Mouse (Mus musculus): ENCODE results near the gene Gstm1. TPM values are rescaled to one million over a fixed set of nuclear protein-coding genes. Genes with fewer than 3 reads are reported as not detected.
"Not testable (repeated sequence)": the region's sequence is repeated elsewhere in the genome, so short reads cannot be mapped to it uniquely, and the experiment has no call there.

Gstm1 gene
- total RNA-seq, 2 experiments from 2014 or later: 237 to 250 TPM

DNA sequence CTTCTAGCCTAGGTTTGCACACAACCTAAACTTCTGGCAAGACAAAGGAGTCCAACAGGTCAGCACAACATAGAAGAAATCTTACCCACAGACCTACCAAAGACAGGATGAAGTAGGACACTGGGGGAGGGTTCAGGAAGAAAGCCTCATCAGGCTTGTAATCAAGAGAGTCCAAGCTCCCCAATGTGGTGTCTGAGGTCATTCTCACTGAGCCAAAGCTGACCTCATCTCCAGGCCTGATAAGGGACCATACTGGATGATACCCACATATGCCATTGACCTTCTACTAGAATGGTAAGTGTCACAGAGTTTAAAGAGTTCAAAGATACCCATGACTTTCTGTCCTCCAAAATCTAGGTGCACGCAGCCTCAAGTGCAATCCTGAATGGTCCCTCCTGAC lies 43.5 kb downstream of the Gstm1 start:
- no peak for DNase-seq (ENCODE audit: low spot score in 2 of 2)
- intact Hi-C loops (cut with DNase I): no loop called here

DNA sequence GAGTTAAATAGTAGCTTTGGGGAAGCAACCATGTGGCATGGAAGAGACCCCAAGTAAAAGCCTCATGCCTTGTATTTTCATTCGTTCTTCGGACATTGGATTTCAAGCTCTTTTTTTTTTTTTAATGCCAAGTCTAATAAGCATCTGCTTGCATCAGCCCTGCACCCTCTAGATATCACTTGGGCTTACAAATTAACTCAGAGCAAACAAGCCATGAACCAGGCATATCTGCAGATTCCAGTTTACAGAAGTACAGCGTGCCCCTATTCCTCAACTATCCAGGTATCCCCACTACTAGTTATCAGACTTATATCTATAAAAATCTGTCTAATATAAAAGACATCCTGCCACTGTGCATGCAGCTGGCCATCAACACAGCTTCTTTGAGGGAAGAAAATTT lies 45.7 kb downstream of the Gstm1 start:
- DNase-seq (ENCODE audit: low spot score in 2 of 2): no peak
- intact Hi-C loops (cut with DNase I): no loop called here

DNA sequence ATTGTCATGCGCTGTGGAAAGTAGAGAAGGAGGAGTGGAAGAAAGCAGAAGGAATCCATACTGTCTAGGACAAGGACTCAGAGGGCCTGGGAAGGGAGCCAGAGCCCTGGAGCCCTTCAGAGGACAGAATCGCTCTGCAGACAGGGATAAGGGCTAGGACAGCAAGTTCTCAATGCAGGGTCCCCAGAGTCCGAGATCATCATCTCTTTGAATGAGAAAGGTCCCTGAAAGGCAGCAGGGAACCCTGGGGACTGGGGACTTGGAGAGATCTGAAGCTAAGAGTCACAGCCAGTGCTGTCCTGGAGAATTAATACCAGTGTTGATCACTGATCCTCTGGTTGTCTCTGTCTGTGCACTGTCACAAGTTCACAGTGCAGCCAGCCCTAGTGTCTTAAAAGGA lies 46.7 kb downstream of the Gstm1 start:
- DNase-seq (ENCODE audit: low spot score in 2 of 2); intact Hi-C loops (cut with DNase I): not testable (repeated sequence)

DNA sequence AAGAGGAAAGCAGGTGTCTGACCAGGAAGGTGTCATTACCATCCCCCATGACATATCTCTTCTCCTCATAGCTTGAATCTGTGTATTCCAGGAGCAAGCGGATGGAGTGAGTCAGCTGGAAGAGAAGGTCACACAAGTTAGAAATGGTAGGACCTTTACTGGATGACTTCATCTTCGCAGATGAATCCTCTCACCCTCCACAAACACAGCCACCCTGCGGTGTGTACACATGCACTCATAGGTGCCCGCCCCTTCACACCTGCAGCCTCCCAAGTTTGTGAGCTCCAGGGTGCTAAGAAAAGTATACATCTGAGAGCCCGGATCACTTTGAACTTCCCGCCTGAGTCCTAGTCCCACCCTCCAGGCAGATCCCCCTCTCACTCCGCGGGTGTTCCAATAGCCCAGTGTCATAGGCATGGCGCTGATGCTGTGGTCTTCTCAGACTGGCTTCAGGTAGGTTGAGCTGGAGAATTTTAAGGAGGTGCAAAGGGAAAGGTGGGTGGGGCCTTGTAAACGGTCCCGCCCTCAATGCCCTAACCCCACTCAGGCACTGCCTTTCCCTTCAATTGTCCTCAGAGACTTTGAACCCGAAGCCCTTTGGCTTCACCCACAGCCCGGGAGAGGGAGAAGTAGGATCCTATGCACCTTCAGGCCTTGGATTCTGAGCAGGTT lies 48.9 kb downstream of the Gstm1 start, which contains the start of gene Gstm3:
Gene Gstm3, minus strand, starts transcription at position 560 of the 672 bp plus-strand sequence.
- intact Hi-C loops (cut with DNase I): no loop called here
- no peak for DNase-seq (ENCODE audit: low spot score in 2 of 2)

DNA sequence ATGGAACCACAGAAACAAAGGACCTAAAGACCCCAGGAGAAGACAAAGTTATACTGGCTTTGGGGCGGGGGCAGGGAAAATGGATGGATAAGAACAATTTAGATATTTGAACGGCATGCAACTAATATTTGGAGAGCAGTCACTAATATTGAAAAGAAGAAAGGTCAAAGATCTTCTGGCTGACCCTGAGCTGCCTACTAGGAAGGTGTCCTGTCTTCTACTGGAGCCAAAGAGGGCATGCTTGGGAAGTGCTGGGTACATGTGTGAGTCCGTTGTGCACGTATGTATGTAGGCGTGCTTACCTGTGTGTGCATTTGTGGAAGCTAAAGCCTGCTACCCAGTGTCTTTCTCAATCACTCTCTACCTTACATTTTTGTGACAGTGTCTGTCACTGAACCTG lies 51.1 kb downstream of the Gstm1 start:
- no peak for DNase-seq (ENCODE audit: low spot score in 2 of 2)
- intact Hi-C loops (cut with DNase I): no loop called here

DNA sequence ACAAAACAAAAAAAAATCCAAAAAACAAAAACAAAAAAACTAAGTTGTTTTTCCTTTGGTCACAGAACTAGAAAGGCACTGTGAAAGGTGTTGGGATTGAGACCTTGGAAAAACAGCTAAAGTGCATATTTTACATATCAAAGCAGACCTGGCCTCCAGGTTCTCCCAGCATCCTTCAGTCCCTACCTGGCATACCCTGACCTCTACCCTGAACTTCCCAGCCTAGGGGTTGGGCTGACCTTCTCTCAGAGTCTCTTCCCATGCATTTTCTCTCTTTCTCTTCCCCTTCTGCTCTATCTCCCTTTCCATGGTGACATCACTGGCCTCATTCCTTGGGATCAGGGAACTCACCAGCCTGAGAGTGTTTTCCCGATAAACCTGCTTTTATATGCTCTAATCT lies 52.2 kb downstream of the Gstm1 start:
- no peak for DNase-seq (ENCODE audit: low spot score in 2 of 2)
- intact Hi-C loops (cut with DNase I): no loop called here

DNA sequence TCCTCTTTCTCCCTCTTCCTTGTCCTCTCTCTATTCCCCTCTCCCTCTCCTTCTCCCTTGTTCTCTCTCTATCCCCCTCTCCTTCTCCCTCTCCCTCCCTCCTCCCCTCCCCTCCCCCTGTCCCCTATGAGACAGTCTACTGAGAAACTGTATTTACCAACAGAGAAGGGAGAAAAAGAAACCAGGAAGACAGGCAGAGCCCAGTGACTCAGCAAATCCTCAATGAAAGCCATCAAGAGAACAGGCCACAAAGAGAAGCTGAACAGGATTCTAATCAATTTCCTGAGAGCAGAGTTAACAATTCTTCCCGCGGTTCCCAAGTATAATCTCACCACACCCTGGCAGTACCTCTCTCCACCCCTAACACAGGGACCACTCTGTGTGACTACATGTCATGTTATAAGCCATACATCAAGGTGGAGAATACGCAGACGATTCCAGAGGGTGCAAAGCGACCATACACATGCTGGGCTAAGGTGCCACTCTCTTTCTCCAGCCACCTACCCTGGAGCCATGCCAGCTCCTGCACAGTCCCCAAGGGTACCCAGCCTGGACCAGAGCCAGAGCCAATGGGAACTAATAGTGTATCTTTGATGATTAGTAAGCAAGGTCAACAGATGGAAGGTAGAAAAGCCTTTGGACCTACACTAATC lies 53.0 kb downstream of the Gstm1 start:
- intact Hi-C loops (cut with DNase I): no loop called here
- DNase-seq (ENCODE audit: low spot score in 2 of 2): no peak

DNA sequence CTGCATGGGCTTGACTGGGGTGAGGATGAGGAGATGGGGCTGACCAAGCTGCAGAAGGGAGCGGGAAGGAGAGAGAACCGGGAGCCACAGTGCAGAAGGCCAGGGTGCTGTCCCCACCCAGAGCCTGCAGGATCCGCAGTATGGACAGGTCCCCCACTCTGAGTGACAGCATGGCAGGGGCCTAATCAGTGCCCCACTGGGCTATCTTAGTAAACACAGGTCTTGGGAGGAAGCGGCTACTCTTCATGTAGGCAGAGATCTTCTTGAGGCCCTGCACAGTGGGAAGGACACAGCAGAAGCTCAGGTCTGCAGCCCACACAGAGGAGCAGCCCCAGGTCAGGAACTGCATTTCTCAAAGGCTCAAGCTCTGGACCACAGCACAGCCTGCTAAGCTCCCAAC lies 53.7 kb downstream of the Gstm1 start:
- DNase-seq (ENCODE audit: low spot score in 2 of 2): no peak
- intact Hi-C loops (cut with DNase I): no loop called here

Other genes starting within 250 kb of the Gstm1 start
- not detected for gene Eps8l3, start 140.7 kb downstream of the Gstm1 start, total RNA-seq (2021)
- 100 to 1,000 TPM; 221 to 262 TPM for gene Gstm5, start 122.2 kb downstream of the Gstm1 start, total RNA-seq (2021)
- 10 to 100 TPM; 81.4 to 92.9 TPM for gene Gstm7, start 86.2 kb downstream of the Gstm1 start, total RNA-seq (2021)
- 1 to 10 TPM; 4.0 to 4.7 TPM for gene Gstm6, start 74.2 kb downstream of the Gstm1 start, total RNA-seq (2021)
- gene Gstm3, start 48.7 kb downstream of the Gstm1 start, total RNA-seq (2021): not detected
- 1 to 10 TPM; 2.6 to 2.9 TPM for gene Gstm2, start 31.5 kb downstream of the Gstm1 start, total RNA-seq (2021)
- 10 to 100 TPM in 1 of 2 experiments, 1 to 10 TPM in 1; 7.8 to 11.8 TPM for gene Gstm4, start 26.9 kb upstream of the Gstm1 start, total RNA-seq (2021)
- gene Ampd2, start 68.7 kb upstream of the Gstm1 start, total RNA-seq (2021): 10 to 100 TPM; 48.9 to 52.9 TPM
- not detected for gene Gnat2, start 74.8 kb upstream of the Gstm1 start, total RNA-seq (2021)
- gene Gnai3, start 128.2 kb upstream of the Gstm1 start, total RNA-seq (2021): 10 to 100 TPM; 26.9 to 27.0 TPM
- 10 to 100 TPM; 18.1 to 19.1 TPM for gene Gpr61, start 136.9 kb upstream of the Gstm1 start, total RNA-seq (2021)
- gene Amigo1, start 168.4 kb upstream of the Gstm1 start, total RNA-seq (2021): 10 to 100 TPM; 71.3 to 78.0 TPM
- gene Cyb561d1, start 183.2 kb upstream of the Gstm1 start, total RNA-seq (2021): 10 to 100 TPM; 15.0 to 21.4 TPM
- gene Atxn7l2, start 193.0 kb upstream of the Gstm1 start, total RNA-seq (2021): 10 to 100 TPM; 20.5 to 32.5 TPM
- gene Sypl2, start 208.7 kb upstream of the Gstm1 start, total RNA-seq (2021): 1 to 10 TPM; 1.0 to 1.9 TPM
- 10 to 100 TPM; 68.7 to 77.3 TPM for gene Psma5, start 239.0 kb upstream of the Gstm1 start, total RNA-seq (2021)

Data from left cerebral cortex, postnatal 36 days (tissue).